Mouse (Mus musculus) liver, embryonic 15.5 days (tissue): ENCODE data around the gene Tsg101. TPM values are rescaled to one million over a fixed set of nuclear protein-coding genes. Genes with fewer than 3 reads are reported as not detected.
A peak's percentile ranks its signal among the peaks of the same experiment; 100 is the strongest.

Experiments
- ATAC-seq: fragments of 200-750 bp; cut with Nextera tagmentation; 2 replicates; pipeline ENCODE4 v1.8.0; 2017; ENCODE audit warnings: moderate number of reproducible peaks, mild to moderate bottlenecking, moderate library complexity; ENCODE audit not compliant: insufficient read depth
- H3K27ac ChIP-seq: fragments of 300-500 bp; sonication (generic); replicated peaks from 2 replicates; pipeline ENCODE4 v1.5.1; 2015; ENCODE audit warnings: mild to moderate bottlenecking, inconsistent platforms
- H3K27me3 ChIP-seq: fragments of 300-500 bp; sonication (generic); 2 replicates; pipeline ENCODE4 v1.6.1; 2015; ENCODE audit warnings: mild to moderate bottlenecking, inconsistent platforms
- H3K36me3 ChIP-seq: fragments of 300-500 bp; sonication (generic); replicated peaks from 2 replicates; pipeline ENCODE4 v1.6.1; 2015; ENCODE audit warnings: moderate library complexity, mild to moderate bottlenecking, inconsistent platforms
- H3K4me1 ChIP-seq: fragments of 300-500 bp; sonication (generic); replicated peaks from 2 replicates; pipeline ENCODE4 v1.6.1; 2015; ENCODE audit warnings: inconsistent platforms
- H3K4me2 ChIP-seq: fragments of 300-500 bp; sonication (generic); 2 replicates; pipeline ENCODE4 v1.6.1; 2015; ENCODE audit warnings: moderate library complexity, mild to moderate bottlenecking, inconsistent platforms
- H3K4me3 ChIP-seq: fragments of 300-500 bp; sonication (generic); replicated peaks from 2 replicates; pipeline ENCODE4 v1.5.1; 2015; ENCODE audit warnings: mild to moderate bottlenecking, inconsistent platforms
- H3K9ac ChIP-seq: fragments of 300-500 bp; sonication (generic); 2 replicates; pipeline ENCODE4 v1.6.1; 2015; ENCODE audit warnings: moderate library complexity, mild to moderate bottlenecking, inconsistent platforms
- H3K9me3 ChIP-seq: fragments of 300-500 bp; sonication (generic); replicated peaks from 2 replicates; pipeline ENCODE4 v1.6.1; 2016; ENCODE audit warnings: inconsistent platforms
- WGBS: fragments of 180-500 bp; shearing (Covaris S2); methylation state at CpG from one replicate; pipeline ENCODE4 v1.1.7; 2015; ENCODE audit warnings: mixed read lengths; ENCODE audit not compliant: insufficient replicate concordance; 5-methylcytosine and 5-hydroxymethylcytosine counted together
- polyA plus RNA-seq: library from polyadenylated mRNA; unstranded; fragments of >200 nt; fragmentation: Nextera tagmentation; extraction: Ambion mirVana; gene quantifications from 2 replicates; pipeline ENCODE4 v1.2.1, GENCODE M21; 2015

Tsg101 gene
- polyA plus RNA-seq, 1 experiment from 2014 or later = 57.6 TPM

DNA sequence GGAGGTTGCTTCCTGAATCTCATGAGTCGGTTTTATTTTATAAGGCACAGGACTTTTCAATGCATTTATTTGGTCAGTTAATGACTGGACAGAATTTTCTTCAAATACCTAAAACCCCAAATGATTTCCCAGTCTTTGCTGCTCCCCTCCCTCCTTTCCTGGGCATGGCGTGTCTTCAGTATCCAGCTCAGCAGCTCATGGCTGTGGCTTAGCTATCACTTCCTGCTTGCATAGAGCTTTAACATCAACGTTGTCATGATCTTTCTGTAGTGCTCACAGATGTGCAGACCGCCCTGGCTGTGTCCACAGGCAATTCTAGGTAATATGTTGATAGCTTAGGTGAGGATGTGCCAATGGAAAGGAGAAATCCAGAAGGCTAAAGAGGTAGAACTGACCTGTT, 47.8 kb downstream of the Tsg101 start:
- Histone ChIP-seq H3K9ac (no peak overlapping the region), H3K27ac (no peak overlapping the region), H3K27me3 (no peaks in the 10 kb centered on the region), H3K4me3 (no peak overlapping the region), H3K9me3 (no peaks in the 10 kb centered on the region), H3K4me2 (no peak overlapping the region), H3K4me1 (peaks cover 1% of the 10 kb centered on the region; the same call in 1 of the 2 replicates), H3K36me3 (no peaks in the 10 kb centered on the region)
- no peak for ATAC-seq
- WGBS = 25% methylated on average over 4 of the region's 4 CpGs

DNA sequence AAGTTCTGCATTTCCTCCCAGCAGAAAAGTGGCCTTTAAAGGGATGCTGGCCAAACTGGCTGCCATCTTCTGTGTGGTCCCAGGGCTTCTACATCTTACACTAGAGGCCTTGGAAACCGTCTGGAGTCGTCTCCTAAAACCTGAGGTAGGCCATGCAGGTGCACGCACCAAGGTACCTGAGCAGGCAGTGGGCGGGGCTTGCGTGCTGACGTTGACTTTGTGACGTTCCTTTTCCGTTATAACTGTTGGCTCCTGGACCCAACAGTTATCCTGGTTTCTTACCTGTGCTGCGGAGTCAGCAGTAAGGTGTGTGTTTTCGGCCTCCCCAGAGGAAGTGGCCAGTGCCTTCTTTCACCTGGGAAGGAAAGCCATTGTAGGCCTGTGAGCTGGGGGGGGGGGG, 58.8 kb downstream of the Tsg101 start, which contains the start of gene Ldhc:
TSS of gene Ldhc (plus strand) at position 208 of the 400 bp plus-strand sequence.
- H3K9ac ChIP-seq = no peak within 1 kb of the TSS
- H3K4me1 ChIP-seq = no peaks in the 10 kb centered on the region
- no peaks in the 10 kb centered on the region for H3K27me3 ChIP-seq
- H3K9me3 ChIP-seq = no peaks in the 10 kb centered on the region
- peaks cover 3% of the 10 kb centered on the region for H3K36me3 ChIP-seq
- no peak within 1 kb of the TSS for H3K4me3 ChIP-seq
- H3K27ac ChIP-seq = no peak within 1 kb of the TSS
- H3K4me2 ChIP-seq = no peak within 1 kb of the TSS
- 47% methylated on average over 10 of the region's 10 CpGs for WGBS
- no peak for ATAC-seq

DNA sequence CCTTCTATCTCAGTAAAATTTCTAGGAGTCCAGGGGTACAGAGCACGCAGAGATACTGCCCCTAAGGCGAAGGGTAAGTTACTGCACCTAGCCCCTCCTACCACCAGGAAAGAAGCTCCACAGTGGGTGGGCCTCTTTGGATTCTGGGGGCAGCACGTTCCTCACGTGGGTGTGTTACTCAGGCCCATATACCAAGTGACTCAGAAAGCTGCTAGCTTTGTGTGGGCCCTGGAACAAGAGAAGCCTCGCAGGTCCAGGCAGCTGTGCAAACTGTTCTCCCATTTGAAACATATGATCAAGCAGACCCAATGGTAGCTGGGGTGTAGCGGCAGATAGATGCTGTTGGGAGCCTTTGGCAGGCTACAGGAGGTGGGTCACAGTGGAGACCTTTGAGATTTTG, 60.7 kb downstream of the Tsg101 start:
- 48% methylated on average over 6 of the region's 6 CpGs for WGBS
- Histone ChIP-seq H3K9me3 (no peaks in the 10 kb centered on the region), H3K27me3 (no peaks in the 10 kb centered on the region), H3K4me2 (no peak overlapping the region), H3K36me3 (peaks cover 22% of the 10 kb centered on the region), H3K4me3 (no peak overlapping the region), H3K27ac (no peak overlapping the region), H3K4me1 (no peaks in the 10 kb centered on the region), H3K9ac (no peak overlapping the region)
- no peak for ATAC-seq

DNA sequence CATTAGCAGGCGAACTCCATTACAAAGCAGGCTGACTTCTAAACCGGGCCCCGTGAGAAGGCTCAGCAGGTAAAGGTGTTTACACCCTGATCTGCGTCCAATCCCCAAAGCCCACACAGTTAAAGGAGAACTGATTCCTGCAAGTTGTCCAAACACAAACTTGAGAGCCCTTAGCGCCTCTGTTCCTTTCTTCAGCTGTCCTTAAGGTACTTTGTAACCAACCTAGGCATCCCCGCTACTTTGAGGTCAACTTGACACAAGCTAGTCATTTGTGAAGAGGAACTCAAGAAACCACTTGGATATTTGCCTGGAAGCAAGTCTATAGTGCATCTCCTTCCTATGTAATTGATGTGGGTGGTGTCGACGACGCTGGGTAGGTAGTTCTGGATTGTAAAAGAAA, 62.3 kb downstream of the Tsg101 start:
- peaks cover 38% of the 10 kb centered on the region for H3K36me3 ChIP-seq
- no peak overlapping the region for H3K27ac ChIP-seq
- no peak overlapping the region for H3K4me3 ChIP-seq
- H3K27me3 ChIP-seq = no peaks in the 10 kb centered on the region
- no peaks in the 10 kb centered on the region for H3K4me1 ChIP-seq
- no peak for ATAC-seq
- no peak overlapping the region for H3K4me2 ChIP-seq
- H3K9me3 ChIP-seq = no peaks in the 10 kb centered on the region
- WGBS = 68% methylated on average over 9 of the region's 9 CpGs
- H3K9ac ChIP-seq = no peak overlapping the region

DNA sequence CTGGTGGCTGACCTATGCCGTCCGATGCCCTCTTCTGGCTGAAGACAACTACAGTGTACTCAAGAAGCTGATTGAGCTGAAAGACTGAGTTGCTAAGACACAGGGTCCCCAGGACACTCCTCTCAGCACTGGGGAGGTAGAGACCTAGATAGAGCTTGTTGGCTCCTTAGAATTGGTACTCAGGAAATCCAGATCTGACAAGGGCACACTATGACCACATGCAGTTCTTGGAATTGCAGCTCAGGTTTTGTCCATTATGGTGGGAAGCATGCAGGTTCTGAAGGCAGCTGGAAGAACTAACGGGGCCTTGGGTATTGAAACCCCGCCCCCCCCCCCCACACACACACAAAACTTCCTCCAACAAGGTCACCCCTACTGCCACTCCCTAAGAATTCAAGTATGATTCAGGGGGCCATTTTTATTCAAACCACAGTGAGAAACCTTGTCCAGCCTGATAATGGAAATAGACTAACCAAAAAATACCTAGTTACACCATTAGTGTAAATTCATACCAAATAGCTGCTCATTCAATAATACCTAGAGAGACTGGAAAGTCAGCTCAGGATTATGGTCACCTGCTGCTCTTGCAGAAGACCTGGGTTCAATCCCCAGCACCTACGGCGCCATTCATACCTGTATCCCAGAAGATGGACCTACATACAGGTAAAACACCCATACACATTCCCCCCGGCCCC, 63.8 kb downstream of the Tsg101 start:
- no peaks in the 10 kb centered on the region for H3K9me3 ChIP-seq
- 63% methylated on average over 7 of the region's 7 CpGs for WGBS
- peaks cover 53% of the 10 kb centered on the region for H3K36me3 ChIP-seq
- no peak overlapping the region for H3K27ac ChIP-seq
- H3K4me3 ChIP-seq = no peak overlapping the region
- H3K27me3 ChIP-seq = no peaks in the 10 kb centered on the region
- no peak overlapping the region for H3K4me2 ChIP-seq
- H3K4me1 ChIP-seq = no peaks in the 10 kb centered on the region
- no peak for ATAC-seq
- H3K9ac ChIP-seq = no peak overlapping the region

DNA sequence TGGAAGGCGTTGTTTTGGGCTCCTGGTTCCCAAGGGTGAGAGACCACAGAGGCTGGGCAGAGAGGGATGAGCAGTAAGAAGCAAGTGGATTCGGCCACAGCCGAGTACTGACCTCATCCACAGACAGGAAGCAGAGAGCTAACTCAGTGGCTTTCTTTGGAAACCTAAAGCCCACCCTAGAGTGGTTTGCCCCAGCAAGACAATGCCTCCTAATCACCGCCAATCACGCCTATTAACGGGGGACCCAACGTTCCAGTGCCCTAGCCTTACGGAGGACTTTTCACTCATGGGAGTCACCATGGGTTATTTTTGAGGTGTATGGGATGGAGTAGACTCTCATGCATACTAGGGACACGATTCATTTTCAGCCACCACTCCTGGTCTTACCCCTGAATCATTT, 66.4 kb downstream of the Tsg101 start:
- Histone ChIP-seq H3K9me3 (no peaks in the 10 kb centered on the region), H3K27ac (no peak overlapping the region), H3K9ac (no peak overlapping the region), H3K36me3 (peaks cover 79% of the 10 kb centered on the region), H3K4me2 (no peak overlapping the region), H3K4me3 (no peak overlapping the region), H3K4me1 (no peaks in the 10 kb centered on the region), H3K27me3 (no peaks in the 10 kb centered on the region)
- 68% methylated on average over 9 of the region's 9 CpGs for WGBS
- no peak for ATAC-seq

DNA sequence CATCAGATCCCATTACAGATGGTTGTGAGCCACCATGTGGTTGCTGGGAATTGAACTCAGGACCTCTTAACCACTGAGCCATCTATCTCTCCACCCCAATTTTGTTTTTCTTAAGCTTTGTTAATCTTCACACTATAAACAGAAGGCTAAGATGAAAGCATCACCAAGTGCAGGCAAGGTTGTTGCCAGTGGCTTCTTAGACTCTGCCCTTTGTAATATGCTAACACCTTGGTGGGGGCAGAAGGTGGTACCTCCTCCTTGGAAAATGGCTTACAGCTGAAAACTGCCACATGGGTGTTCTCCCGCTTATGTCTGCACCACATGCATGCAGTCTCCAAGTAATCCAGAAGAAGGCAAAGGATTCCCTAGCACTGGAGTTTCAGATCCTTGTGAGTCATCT, 67.1 kb downstream of the Tsg101 start:
- ATAC-seq = no peak
- H3K4me1 ChIP-seq = no peaks in the 10 kb centered on the region
- 66% methylated on average over 1 of the region's 1 CpGs for WGBS

DNA sequence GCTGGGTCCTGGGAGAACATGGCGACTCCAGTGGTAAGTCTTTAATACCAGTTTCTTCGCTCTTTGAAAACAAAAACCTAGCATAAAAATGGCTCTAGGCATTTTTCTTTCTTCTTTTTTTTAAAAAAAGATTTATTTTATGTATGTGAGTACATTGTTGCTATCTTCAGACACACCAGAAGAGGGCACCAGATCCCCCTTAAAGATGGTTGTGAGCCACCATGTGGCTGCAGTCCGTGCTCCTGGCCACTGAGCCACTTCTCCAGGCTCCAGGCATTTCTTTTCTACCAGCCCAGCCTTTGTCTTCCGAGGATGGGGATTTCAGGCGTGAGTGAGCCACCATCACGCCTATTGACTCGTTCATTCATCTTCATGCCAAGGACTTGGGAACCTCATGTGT, 68.7 kb downstream of the Tsg101 start:
- Histone ChIP-seq H3K9me3 (no peaks in the 10 kb centered on the region), H3K36me3 (peaks cover 79% of the 10 kb centered on the region), H3K27ac (no peak overlapping the region), H3K4me2 (no peak overlapping the region), H3K9ac (no peak overlapping the region), H3K4me1 (peaks cover 14% of the 10 kb centered on the region), H3K4me3 (no peak overlapping the region), H3K27me3 (no peaks in the 10 kb centered on the region)
- no peak for ATAC-seq
- WGBS = 72% methylated on average over 7 of the region's 7 CpGs

More for the DNA sequence above, 67.1 kb downstream of the Tsg101 start:
- no peak overlapping the region for H3K4me2 ChIP-seq
- peaks cover 82% of the 10 kb centered on the region for H3K36me3 ChIP-seq
- no peaks in the 10 kb centered on the region for H3K9me3 ChIP-seq
- H3K27ac ChIP-seq = no peak overlapping the region
- H3K27me3 ChIP-seq = no peaks in the 10 kb centered on the region
- H3K9ac ChIP-seq = no peak overlapping the region
- no peak overlapping the region for H3K4me3 ChIP-seq

DNA sequence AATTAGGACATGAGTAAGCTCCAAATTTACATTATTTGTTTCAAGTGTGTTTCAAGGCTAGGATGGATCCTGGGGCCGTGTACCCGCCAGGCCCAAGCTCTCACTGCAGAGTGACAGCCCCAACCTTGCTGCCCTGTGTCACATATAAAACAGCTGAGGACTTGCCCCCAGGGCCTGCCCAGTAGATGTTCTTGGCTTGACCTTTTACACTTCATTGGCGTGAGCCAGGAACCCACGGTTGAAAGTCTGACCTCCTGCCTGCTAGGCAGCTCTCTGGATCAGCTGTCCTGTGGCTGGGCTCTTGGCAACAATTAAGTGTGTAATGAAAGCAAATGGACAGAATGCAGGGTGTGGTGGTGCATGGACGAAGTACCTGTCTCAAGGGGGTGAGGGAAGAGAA, 70.5 kb downstream of the Tsg101 start:
- peaks cover 29% of the 10 kb centered on the region for H3K4me1 ChIP-seq
- 68% methylated on average over 5 of the region's 5 CpGs for WGBS
- H3K9me3 ChIP-seq = no peaks in the 10 kb centered on the region
- H3K27me3 ChIP-seq = no peaks in the 10 kb centered on the region
- H3K9ac ChIP-seq = no peak overlapping the region
- H3K4me2 ChIP-seq = no peak overlapping the region
- no peak overlapping the region for H3K27ac ChIP-seq
- no peak overlapping the region for H3K4me3 ChIP-seq
- no peak for ATAC-seq
- H3K36me3 ChIP-seq = peaks cover 62% of the 10 kb centered on the region

DNA sequence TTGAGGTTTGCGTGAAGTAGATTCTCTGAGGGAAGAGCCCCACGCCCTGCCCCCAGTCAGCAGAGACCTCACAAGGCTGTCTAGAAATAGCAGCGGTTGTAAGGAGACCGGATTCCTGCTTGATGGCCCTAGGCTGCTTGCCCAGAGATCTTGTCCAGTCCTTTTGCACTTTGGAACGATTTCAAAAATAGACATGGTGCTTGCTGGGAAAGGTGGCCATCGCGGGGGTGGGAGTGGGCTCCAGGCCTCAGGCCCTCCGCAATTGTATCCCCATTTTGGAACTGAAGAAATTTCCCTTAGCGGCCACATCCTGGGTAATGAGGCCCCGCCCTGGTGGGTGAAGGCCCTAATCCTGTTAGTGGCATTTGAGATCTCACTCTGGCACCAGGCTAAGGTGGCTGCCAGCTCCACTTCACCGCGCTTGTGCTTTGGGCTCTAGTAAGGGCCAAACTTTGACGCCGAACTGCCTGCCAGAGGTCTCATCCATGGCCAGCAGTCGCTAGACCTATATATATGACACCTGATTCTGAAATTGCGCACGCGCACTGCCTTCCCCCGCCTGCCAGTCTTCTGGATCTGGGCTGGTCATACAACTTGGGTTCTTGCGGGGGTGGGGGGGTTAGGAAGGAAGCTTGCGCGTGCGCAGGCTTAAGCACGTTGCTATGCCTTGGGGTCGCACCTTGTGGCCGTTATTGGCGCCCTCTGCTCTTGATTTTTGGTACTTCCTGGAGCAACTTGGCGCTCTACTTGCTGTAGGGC, 73.1 kb downstream of the Tsg101 start:
- peaks cover 41% of the 10 kb centered on the region for H3K4me1 ChIP-seq
- peaks cover 36% of the 10 kb centered on the region for H3K36me3 ChIP-seq
- under 1% methylated on average over 28 of the region's 28 CpGs for WGBS

DNA sequence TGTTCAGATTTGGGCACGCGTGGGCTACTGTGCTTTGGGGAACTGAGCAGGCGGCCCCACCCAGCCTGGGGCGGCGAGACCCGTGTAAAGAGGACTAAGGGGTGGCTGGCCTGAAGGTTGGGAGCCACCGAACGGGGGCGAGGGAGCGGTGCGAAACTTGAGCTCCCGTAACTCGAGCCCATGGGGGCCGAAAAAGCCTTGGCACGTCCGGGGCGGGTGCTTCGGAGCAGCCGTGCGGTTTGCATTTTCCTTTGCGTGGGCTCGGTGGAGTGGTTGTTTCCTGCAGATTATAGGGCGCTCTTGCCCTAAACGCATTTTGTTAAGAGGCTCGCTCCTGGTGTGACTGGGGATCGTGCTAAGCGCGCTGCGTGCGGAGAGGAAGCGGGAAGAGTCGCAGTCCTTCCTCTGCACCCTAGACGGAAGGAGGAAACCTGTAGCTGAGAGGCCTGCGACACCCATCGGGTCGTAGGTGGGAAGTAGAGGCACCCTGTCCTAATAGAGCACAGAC, 73.7 kb downstream of the Tsg101 start:
- Histone ChIP-seq H3K9ac (peak overlapping the region; percentile 84), H3K36me3 (peaks cover 29% of the 10 kb centered on the region), H3K4me3 (peak overlapping the region; percentile 78), H3K4me1 (peaks cover 46% of the 10 kb centered on the region), H3K4me2 (peak overlapping the region; percentile 98), H3K27me3 (no peaks in the 10 kb centered on the region), H3K27ac (peak overlapping the region; percentile 84), H3K9me3 (no peaks in the 10 kb centered on the region)
- WGBS = under 1% methylated on average over 36 of the region's 36 CpGs
- 0 out of 2 replicates have a peak, but pooled peaks have one; percentile 10 for ATAC-seq

More for the DNA sequence above, 73.1 kb downstream of the Tsg101 start:
- ATAC-seq = peak; percentile 25
- peak overlapping the region; percentile 84 for H3K9ac ChIP-seq
- no peaks in the 10 kb centered on the region for H3K9me3 ChIP-seq
- peak overlapping the region; percentile 98 for H3K4me2 ChIP-seq
- peak overlapping the region; percentile 84 for H3K27ac ChIP-seq
- H3K27me3 ChIP-seq = no peaks in the 10 kb centered on the region
- H3K4me3 ChIP-seq = peak overlapping the region; percentile 78
